Mouse (Mus musculus) spleen, postnatal 10 days (tissue): ENCODE measurements around the gene 1700066M21Rik.

Experiments used
- DNase-seq, 2 experiments: peaks; one replicate each; pipeline ENCODE4 v3.0.0; 2021 to 2022; ENCODE audit warnings: low spot score in 2 of 2

1700066M21Rik gene

DNA sequence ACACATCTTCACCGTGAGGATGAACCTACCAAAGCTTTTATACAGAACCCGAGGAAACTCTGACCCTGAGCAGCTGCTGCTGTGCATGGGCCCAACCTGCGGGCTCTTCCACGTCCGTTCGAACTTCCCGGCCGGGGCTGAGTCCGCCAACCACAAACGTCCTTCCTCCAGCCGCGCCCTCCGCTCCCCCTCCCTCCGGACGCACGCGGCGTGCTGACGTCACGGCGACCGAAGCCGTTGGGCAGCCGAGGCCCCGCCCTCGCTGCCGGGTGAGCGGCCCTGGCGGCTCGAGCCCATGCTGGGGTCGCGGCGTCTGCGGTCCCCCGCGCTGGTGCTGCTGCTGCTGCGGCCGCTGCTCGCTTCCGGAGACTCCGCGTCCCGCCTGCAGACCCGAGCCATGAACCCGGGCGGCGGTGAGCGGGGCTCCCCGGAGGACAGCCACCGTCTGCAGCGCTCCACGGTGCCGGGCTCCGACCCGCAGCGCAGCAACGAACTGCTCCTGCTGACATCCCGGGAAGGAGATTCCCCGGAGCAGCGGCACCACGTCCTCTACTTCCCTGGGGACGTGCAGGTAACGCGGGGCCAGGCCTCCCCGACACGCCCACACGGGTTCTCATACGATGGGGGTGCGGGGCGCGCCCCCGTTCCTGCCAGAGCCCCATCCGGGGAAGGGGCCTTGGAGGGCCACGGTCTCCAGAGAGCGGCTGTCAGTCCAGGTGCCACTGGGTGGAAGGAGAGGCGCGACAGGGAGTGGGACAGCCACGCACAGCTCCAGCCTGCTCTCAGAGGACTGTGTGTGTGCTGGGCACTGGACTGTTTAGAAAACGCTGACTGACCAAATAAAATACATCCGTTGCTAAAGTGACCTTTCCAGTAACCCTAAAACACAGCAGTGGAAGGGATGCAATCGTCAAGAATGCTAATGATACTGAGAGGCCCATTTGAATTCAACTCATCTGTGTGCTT, at the start of gene 1700066M21Rik:
1700066M21Rik (plus strand) TSS at position 245 of the 966 bp plus-strand sequence.
- peak; percentile 90 to 97 for DNase-seq

GRCm38 (mm10) chr1:57329285-57330093, 47.9 kb upstream of the 1700066M21Rik start:
- DNase-seq = no peak

GRCm38 (mm10) chr1:57330228-57330627, 47.2 kb upstream of the 1700066M21Rik start:
- no peak for DNase-seq

DNA sequence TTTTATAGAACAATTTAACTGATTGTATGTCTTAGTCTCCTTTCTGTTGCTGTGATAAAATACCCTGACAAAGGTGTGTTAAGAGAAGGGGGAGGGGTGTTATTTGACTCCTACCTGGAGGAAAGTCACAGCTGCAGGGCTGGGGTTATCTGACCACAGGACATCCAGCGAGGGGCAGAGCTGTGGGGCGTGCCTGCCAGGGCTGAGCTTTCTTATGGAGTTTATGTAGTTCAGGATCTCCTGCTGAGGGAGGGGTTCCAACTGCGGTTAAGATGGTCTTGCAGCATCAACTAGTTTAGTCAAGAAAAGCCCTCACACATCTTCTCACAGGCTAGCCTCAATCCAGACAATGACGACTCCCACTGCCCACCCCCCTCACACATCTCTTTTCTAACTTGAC, 45.4 kb upstream of the 1700066M21Rik start:
- no peak for DNase-seq

DNA sequence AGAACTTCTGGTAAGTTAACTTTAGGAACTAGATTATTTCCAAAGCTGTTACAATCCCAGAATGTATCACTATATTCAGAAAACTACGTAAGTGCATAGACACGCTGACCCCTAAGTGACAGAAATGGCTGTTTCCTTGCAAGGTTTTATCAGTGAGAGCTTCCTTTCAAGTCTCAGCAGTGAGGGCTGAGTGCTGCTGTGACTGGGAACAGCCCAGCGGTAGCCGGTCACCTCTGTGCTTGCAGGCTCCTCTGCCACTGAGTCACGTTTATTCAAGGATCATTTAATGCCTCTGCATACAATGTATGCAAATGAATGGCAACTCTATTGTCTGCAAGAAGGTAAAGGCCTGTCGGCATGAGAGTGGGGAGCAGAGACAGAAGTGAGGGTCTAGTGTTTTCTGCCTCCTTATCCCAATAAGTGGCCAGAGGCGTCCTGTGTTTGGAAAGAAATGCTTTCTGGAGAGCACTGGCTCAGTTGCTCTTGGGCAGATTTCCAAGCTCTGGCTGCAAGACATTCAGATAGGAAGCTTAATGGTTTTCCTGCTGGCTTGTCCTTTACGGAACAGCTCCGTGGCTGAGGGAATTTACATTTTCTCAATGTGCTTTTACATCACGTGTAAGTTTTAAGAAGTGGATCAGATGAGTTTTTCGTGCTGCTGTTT, 43.7 kb upstream of the 1700066M21Rik start:
- DNase-seq = no peak

DNA sequence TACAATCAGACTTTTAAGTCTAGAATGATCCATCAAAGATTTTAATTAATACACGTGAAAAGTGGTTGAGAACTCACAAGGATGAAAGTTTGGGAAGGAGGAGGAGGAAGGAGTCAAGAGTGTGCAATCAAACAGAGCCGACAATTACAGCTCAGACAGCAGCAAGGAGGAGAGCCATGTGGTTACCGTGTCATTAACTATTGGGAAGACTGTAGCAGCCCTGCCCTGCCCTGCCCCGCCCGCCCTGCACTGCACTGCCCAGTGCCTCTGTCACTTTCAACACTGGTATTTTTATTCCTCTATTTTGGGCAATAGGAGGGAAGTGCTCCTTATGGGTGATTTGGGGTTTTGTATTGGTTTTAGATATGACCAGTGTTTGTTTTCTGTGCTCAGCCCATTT, 42.2 kb upstream of the 1700066M21Rik start:
- DNase-seq = no peak

DNA sequence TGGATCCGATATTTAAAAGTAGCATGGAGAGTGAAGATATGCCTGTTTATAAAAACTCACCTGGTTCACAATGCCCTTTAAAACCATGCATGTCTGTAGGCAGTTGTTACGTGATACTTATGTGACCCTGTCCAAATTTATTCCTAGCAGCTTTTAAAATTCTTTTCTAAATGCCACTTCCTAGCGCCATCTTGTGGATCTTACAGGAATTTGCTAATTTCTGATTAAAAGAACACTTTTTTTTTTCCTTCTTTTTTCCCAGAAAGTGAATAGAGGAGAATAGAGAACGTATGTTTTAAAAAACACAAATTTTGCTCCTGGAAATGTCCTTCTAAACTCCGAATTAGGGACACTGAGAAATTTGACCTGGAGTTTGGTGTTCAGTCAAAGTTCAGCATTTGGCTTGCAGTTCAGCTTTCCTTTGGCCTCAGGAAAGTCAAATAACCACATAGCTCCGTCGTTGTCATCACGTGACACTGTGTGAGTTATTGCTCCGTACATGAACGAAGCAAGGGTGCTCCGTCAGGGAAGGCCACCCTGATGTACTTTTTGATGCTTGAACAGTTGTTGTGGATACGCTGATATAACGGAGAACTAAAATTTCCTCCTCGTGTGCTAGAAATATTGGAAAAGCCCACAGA, 38.1 kb upstream of the 1700066M21Rik start:
- no peak for DNase-seq

DNA sequence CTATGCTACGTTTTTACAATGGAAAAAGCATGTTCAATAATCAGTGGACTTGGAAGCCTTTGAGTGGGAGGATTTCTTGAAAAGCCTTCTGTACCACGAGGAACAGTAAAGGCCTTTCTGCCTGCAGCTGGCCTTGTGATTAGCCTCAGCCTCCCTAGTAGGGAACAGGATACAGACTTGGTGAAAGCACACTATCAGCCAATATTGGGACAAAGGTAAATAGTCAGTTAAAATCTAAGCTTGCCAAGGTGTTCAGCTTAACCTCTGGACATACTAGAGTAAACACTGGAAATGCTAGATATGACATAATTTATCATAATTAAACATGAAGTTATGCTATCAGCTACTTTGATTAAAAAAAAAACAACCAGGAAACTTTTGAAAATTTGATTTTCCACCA, 36.2 kb upstream of the 1700066M21Rik start:
- no peak for DNase-seq

DNA sequence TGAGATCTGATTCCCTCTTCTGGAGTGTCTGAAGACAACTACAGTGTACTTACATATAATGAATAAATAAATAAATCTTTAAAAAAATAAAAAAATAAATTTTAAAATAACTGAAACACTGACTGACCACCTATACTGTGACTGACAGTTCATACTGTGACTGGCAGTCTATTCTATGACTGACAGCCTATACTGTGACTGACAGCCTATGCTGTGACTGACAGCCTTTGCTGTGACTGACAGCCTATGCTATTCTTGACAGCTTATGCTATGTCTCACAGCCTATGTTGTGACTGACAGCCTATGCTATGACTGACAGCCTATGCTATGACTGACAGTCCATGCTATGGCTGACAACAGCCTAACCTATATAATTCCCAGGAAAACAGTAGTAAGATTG, 29.9 kb upstream of the 1700066M21Rik start:
- no peak for DNase-seq

DNA sequence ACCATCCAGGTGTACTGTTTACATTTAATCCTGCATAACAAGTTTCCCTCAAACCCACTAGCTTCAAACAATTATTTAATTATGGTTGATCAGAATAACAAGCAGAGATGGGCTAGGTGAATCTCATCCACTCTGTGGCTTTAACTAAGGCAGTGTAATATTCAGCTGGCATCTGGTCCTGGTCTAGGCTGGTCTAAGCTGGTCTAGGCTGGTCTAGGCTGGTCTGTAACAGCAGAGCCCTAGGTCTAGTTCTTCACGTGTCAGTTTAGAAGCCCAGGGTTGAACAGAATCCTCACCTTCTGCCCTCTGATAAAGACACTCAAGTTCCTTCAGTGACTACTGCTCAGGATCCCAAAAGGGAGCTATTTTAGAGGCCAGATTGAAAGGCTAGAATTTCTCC, 25.5 kb upstream of the 1700066M21Rik start:
- no peak for DNase-seq

DNA sequence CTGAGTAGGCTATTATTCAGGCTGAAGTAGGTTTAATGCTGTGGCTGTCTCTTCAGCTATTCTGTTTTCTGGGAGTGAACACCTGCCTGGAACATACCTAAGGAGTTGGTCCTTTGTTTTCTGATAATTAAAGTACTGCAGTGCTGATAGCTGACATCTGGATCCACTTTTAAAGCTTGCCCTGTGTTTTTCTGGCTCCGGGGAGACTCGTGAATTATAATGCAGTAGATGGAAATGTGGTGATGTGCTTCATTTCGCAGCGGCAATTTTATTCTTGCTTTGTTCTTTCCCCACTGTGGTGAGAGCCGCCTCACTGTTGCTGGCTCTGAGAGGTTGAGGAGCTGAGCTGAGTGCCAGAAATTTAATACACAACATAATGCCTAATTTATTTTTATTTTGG, 18.9 kb upstream of the 1700066M21Rik start:
- no peak for DNase-seq

DNA sequence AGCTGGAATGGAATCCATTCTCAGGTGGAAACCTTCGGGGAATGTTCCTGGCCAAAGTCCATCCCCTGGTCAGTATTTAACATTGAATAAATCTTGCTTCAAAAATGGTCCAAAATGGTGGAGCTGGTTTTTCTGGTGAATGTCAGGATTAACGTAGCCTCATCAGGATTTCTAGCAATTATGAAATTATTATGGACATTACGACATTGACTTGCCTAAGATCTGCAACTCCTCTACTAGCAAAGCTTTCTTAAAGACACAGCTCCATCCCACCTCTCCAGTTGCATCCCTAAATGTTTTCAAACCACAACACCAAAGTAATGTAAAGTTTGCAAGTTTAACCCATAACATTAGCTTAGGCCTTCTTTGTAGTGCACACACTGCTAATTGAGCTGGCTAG, 10.0 kb upstream of the 1700066M21Rik start:
- DNase-seq = no peak

DNA sequence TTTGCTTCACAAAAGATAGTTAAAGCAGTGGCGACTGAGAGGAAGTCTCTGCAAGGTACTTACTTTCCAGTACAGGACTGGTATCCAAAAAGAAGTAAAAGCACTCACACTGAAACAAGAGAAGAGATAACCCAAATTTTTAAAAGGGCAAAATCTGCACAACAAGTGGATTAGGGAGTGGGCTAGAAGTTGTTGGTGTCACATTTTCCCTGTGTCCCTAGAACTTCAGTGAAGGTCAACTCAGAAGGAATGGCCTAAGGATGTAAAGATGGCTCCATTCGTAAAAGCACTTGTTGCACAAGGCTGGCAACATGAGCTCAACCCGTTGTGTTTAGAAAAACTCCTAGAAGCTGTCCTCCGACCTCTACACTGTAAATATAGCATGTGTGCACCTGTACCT, 8.3 kb upstream of the 1700066M21Rik start:
- no peak for DNase-seq

- no peak for DNase-seq
Observed at GRCm38 (mm10) chr1:57370451-57370850, 7.0 kb upstream of the 1700066M21Rik start.

DNA sequence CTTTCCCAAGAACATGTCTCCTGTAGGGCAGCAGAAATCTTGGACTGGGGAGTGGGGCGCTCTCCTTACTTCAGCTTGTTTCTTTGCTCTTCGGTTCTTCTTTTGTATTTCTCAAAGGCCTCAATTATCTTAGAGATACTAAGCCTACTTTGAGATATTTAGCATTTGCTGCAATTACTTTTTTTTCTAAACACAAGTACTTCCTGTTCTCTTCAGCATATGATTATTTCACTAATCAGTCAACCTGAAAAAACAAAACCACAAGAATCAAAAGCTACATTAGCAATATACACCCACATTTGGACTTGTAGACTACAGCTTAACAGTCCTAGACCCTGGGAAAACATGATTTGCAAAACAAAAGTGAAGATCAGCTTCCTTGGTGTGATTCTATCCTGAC, 2.1 kb upstream of the 1700066M21Rik start:
- DNase-seq = no peak

GRCm38 (mm10) chr1:57376806-57377205, 614 bp upstream of the 1700066M21Rik start:
- no peak for DNase-seq

- no peak for DNase-seq
Observed at GRCm38 (mm10) chr1:57386519-57386918, 9.1 kb downstream of the 1700066M21Rik start.

DNA sequence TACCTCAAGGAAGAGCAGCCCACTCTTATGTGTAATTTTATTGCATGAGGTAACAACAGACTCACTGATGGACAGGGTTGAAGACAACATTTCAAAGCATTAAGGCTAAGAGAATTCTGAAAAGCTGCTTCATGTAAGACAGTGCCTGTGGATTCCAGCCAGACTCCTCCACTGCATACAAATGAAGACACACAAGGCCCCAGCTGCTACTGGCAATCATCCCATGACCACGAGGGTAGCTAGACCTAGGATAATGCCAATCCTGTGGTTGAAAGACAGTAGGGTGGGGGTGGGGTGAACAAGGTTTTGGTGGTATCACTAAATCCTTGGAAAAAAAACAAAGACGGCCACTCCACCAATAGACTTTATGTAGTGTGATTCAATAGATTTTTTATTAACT, 10.5 kb downstream of the 1700066M21Rik start:
- DNase-seq = no peak

- no peak for DNase-seq
Observed at GRCm38 (mm10) chr1:57388402-57389155, 11.2 kb downstream of the 1700066M21Rik start.

DNA sequence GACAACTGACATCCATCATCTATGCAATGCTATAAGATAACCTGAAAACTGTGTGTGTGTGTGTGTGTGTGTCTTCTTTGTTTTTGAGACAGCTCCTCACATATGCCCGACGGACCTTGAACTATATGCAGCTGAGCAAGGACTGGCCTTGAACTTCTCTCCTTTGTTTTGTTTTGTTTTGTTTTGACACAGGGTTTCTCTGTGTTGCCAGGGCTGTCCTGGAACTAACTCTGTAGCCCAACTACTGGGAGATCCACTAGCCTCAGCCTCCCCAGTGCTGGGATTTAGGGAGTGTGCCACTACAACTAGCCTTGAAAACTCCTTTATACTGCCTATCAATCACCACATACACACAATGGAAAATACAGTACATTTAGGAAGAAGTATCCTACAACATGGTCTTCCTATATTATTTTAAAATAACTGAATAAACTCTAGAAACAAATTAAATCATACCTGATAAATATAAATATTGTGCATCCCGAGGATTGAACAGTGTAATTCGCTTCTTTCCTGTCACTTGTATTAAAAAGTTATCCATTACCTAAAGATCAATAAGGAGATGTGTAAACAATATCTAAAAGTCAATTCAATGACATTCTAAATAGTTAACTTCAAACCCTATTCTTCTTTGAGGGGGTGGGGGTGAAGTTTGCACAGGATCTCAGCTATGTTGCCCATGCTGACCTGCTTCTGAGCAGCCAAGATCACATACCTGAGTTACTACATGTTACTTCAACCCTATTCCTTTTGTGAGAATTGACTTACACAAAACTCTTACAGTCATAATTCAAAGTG, 13.8 kb downstream of the 1700066M21Rik start:
- no peak for DNase-seq
